Mouse (Mus musculus) stomach, postnatal 0 days (tissue): ENCODE measurements at regions not wholly inside any gene's neighbourhood (a gene's known extent, or its start where the extent isn't known, plus 50 kb on each side); places are given as distances from the start of the nearest gene placed in this dataset.

Experiments used
- CTCF ChIP-seq: IDR thresholded peaks from 2 replicates; pipeline ENCODE4 v1.5.1; 2016; ENCODE audit warnings: antibody characterized with exemption, low read depth, mild to moderate bottlenecking, moderate library complexity
- EP300 ChIP-seq: optimal IDR thresholded peaks from 2 replicates; pipeline ENCODE3; 2016; ENCODE audit warnings: antibody characterized with exemption

- TF ChIP-seq CTCF: no peak
- TF ChIP-seq EP300: no peak
Measured at GRCm38 (mm10) chrX:7434268-7434667, 58.6 kb upstream of the Usp27x start.
